Mouse (Mus musculus) spleen, postnatal 36 days (tissue): ENCODE data around the gene Lyzl6.

Experiments
- DNase-seq, 2 experiments: peaks; one replicate each; pipeline ENCODE4 v3.0.0; 2022; ENCODE audit warnings: low spot score in 2 of 2, mixed read lengths in 1 of 2

Gene Lyzl6

GRCm38 (mm10) chr11:103645731-103646130 is 7.0 kb upstream of the Lyzl6 start:
- no peak for DNase-seq

GRCm38 (mm10) chr11:103643211-103643610 is 4.5 kb upstream of the Lyzl6 start:
- DNase-seq, result no peak

- DNase-seq, result no peak
Measured at GRCm38 (mm10) chr11:103639407-103639946, 787 bp upstream of the Lyzl6 start.

GRCm38 (mm10) chr11:103636261-103636660 is 2.4 kb downstream of the Lyzl6 start:
- no peak for DNase-seq

- DNase-seq, result no peak
Measured at GRCm38 (mm10) chr11:103635481-103635880, 3.2 kb downstream of the Lyzl6 start.

- DNase-seq, result no peak
Measured at GRCm38 (mm10) chr11:103634806-103635205, 3.9 kb downstream of the Lyzl6 start.

- no peak for DNase-seq
Measured at GRCm38 (mm10) chr11:103627453-103627852, 11.2 kb downstream of the Lyzl6 start.

GRCm38 (mm10) chr11:103621040-103621439 is 17.6 kb downstream of the Lyzl6 start, which contains the start of gene Gm884:
Gene Gm884, minus strand, starts transcription at chr11:103621140.
- DNase-seq, result no peak

GRCm38 (mm10) chr11:103610772-103611171 is 27.9 kb downstream of the Lyzl6 start:
- no peak for DNase-seq

- no peak for DNase-seq
Measured at GRCm38 (mm10) chr11:103606611-103607010, 32.1 kb downstream of the Lyzl6 start.
